In the genomic region with DNA sequence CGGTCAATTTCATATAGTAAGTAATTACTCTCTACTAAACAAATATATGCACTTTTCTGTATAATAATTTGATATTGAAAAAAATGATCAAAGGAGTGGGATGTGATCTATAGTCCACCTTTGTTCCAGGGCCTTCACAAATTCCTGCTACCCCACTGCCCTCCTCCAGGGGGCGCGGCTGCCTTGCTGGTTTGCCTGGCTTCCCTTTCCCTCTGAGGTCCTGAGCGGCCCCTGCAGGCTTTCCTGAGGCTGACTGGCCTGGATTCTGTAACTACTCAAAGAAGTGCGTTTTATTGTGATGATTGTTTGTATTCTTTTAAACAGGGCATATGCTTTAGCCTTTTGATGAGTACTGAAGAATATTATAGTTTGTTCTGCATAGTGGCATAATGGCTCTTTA, we compare ENCODE assay signal across 8 mouse cellular contexts.
DNase-seq lines count a peak whose midpoint lies in the region; ATAC-seq and TF ChIP-seq lines count a peak whose summit lies in the region.
"Had no signal": no experiment of that assay in that cellular context is flagged by ENCODE, and none has a peak within 500 bp of the region (broad histone marks: within the 10 kb centered on the region; RNA-seq: fewer than 3 reads in every experiment).

No protein-coding gene starts in this region.

- no peaks in the 10 kb centered on the region for H3K27me3 ChIP-seq in embryonic facial prominence, embryonic 14.5 days (replicated peaks; ENCODE audit: control insufficient read depth, insufficient read depth, low read length)
- H3K27me3 ChIP-seq in hindbrain, embryonic 14.5 days (ENCODE audit: control insufficient read depth, insufficient read depth, low read length), result no peaks in the 10 kb centered on the region
- no peaks in the 10 kb centered on the region for H3K27me3 ChIP-seq in stomach, embryonic 15.5 days (replicated peaks)
- H3K27me3 ChIP-seq: hindbrain, embryonic 15.5 days had no signal

- 18% methylated on average over 5 of the region's 5 CpGs for WGBS in bone marrow, adult 2 months
- WGBS in embryonic facial prominence, embryonic 14.5 days, result 15% methylated on average over 5 of the region's 5 CpGs
- WGBS in hindbrain, embryonic 14.5 days, result 16% methylated on average over 5 of the region's 5 CpGs
- WGBS in stomach, embryonic 15.5 days, result 14% methylated on average over 5 of the region's 5 CpGs

- no peak overlapping the region for H3K9ac ChIP-seq in embryonic facial prominence, embryonic 14.5 days (ENCODE audit: low read depth, low read length)
- no peak overlapping the region for H3K9ac ChIP-seq in hindbrain, embryonic 14.5 days
- no peak overlapping the region for H3K9ac ChIP-seq in stomach, embryonic 15.5 days
- H3K9ac ChIP-seq: hindbrain, embryonic 15.5 days had no signal

- TF ChIP-seq POLR2A in bone marrow, adult 2 months (IDR thresholded peaks at IDR 0.05; ENCODE audit: borderline replicate concordance, control insufficient read depth, low read depth, low read length), result no peak

- no peak overlapping the region for H3K4me3 ChIP-seq in bone marrow, adult 2 months (replicated peaks; ENCODE audit: control insufficient read depth, low read depth, low read length)
- no peak overlapping the region for H3K4me3 ChIP-seq in embryonic facial prominence, embryonic 14.5 days (ENCODE audit: low read depth, low read length)
- no peak overlapping the region for H3K4me3 ChIP-seq in hindbrain, embryonic 14.5 days (replicated peaks; ENCODE audit: low read length)
- no peak overlapping the region for H3K4me3 ChIP-seq in stomach, embryonic 15.5 days (replicated peaks)
- H3K4me3 ChIP-seq: hindbrain, embryonic 15.5 days had no signal

- DNase-seq in NIH3T3 (ENCODE audit: low read depth), result peak; percentile 63
- DNase-seq in embryonic facial prominence, embryonic 14.5 days (ENCODE audit: low spot score), result peak; percentile 64
- DNase-seq in hindbrain, embryonic 14.5 days (ENCODE audit: low spot score), result peak; percentile 69
- peak; percentile 66 to 68 for DNase-seq in layer of hippocampus, postnatal 36 days
- DNase-seq in lung, postnatal 4 days, result peak; percentile 67 to 68

- no peaks in the 10 kb centered on the region for H3K36me3 ChIP-seq in embryonic facial prominence, embryonic 14.5 days (ENCODE audit: control insufficient read depth, insufficient read depth, low read length)
- no peaks in the 10 kb centered on the region for H3K36me3 ChIP-seq in hindbrain, embryonic 14.5 days (replicated peaks; ENCODE audit: control insufficient read depth, insufficient read depth)
- H3K36me3 ChIP-seq in stomach, embryonic 15.5 days, result no peaks in the 10 kb centered on the region
- H3K36me3 ChIP-seq: hindbrain, embryonic 15.5 days had no signal

- TF ChIP-seq CTCF in bone marrow, adult 2 months (IDR thresholded peaks at IDR 0.05; ENCODE audit: control insufficient read depth, insufficient read depth, low read length), result peak; percentile 19; the same call in 1 of the 2 replicates

- no peaks in the 10 kb centered on the region for H3K9me3 ChIP-seq in embryonic facial prominence, embryonic 14.5 days (ENCODE audit: control insufficient read depth, low read length)
- H3K9me3 ChIP-seq in hindbrain, embryonic 14.5 days (ENCODE audit: control insufficient read depth, low read length), result no peaks in the 10 kb centered on the region
- H3K9me3 ChIP-seq in stomach, embryonic 15.5 days, result no peaks in the 10 kb centered on the region
- H3K9me3 ChIP-seq: hindbrain, embryonic 15.5 days had no signal

- H3K4me2 ChIP-seq in embryonic facial prominence, embryonic 14.5 days (ENCODE audit: low read depth, low read length), result no peak overlapping the region
- no peak overlapping the region for H3K4me2 ChIP-seq in hindbrain, embryonic 14.5 days (replicated peaks)
- no peak overlapping the region for H3K4me2 ChIP-seq in stomach, embryonic 15.5 days
- H3K4me2 ChIP-seq: hindbrain, embryonic 15.5 days had no signal

- ATAC-seq in embryonic facial prominence, embryonic 14.5 days (ENCODE audit: low read depth), result 0 out of 2 replicates have a peak, but pooled peaks have one; percentile 53
- peak; percentile 51; the same call in 1 of the 2 replicates for ATAC-seq in hindbrain, embryonic 14.5 days (ENCODE audit: low FRiP score)
- ATAC-seq in stomach, embryonic 15.5 days (ENCODE audit: insufficient read depth, low FRiP score, low read depth), result peak; percentile 53; the same call in 1 of the 2 replicates

- no peak overlapping the region for H3K27ac ChIP-seq in bone marrow, adult 2 months (ENCODE audit: control insufficient read depth, insufficient read depth, low read depth, low read length, poor library complexity)
- no peak overlapping the region for H3K27ac ChIP-seq in embryonic facial prominence, embryonic 14.5 days (replicated peaks; ENCODE audit: low read depth, low read length)
- no peak overlapping the region for H3K27ac ChIP-seq in hindbrain, embryonic 14.5 days
- no peak overlapping the region for H3K27ac ChIP-seq in stomach, embryonic 15.5 days
- H3K27ac ChIP-seq: hindbrain, embryonic 15.5 days had no signal

- H3K4me1 ChIP-seq in bone marrow, adult 2 months (ENCODE audit: control insufficient read depth, insufficient read depth, low read length), result no peaks in the 10 kb centered on the region
- H3K4me1 ChIP-seq in embryonic facial prominence, embryonic 14.5 days (ENCODE audit: control insufficient read depth, insufficient read depth, low read length), result no peaks in the 10 kb centered on the region
- H3K4me1 ChIP-seq in hindbrain, embryonic 14.5 days (replicated peaks; ENCODE audit: control insufficient read depth, insufficient read depth, low read length), result no peaks in the 10 kb centered on the region
- H3K4me1 ChIP-seq in stomach, embryonic 15.5 days, result no peaks in the 10 kb centered on the region
- H3K4me1 ChIP-seq: hindbrain, embryonic 15.5 days had no signal
